Mouse (Mus musculus) ES-E14 (cell line): ENCODE results near the gene Racgap1. TPM values are rescaled to one million over a fixed set of nuclear protein-coding genes. Genes with fewer than 3 reads are reported as not detected.

Experiments used
- DNase-seq: peaks from one replicate; pipeline ENCODE4 v3.0.0-alpha.2; 2013; ENCODE audit warnings: low read depth, low spot score
- H3K27ac ChIP-seq: 2 replicates; pipeline ENCODE4 v1.5.1; 2012; ENCODE audit warnings: low read depth, mild to moderate bottlenecking, low read length, moderate library complexity, mixed read lengths; ENCODE audit not compliant: poor library complexity, insufficient read depth, severe bottlenecking
- H3K36me3 ChIP-seq: 2 replicates; pipeline ENCODE4 v1.6.1; 2012; ENCODE audit warnings: mild to moderate bottlenecking, low read length, moderate library complexity, mixed read lengths; ENCODE audit not compliant: control insufficient read depth, poor library complexity, insufficient read depth, severe bottlenecking
- H3K4me1 ChIP-seq, 2 experiments: fragments of 150-350 bp in 1 of 2; sonication (generic) in 1 of 2; 2 replicates each; pipeline ENCODE4 v1.6.1; 2012; ENCODE audit warnings: low read length in 2 of 2, mild to moderate bottlenecking in 1 of 2, mixed read lengths in 1 of 2; ENCODE audit not compliant: control insufficient read depth in 2 of 2, insufficient read depth in 2 of 2, poor library complexity in 1 of 2
- H3K4me3 ChIP-seq, 2 experiments: fragments of 150-350 bp in 1 of 2; sonication (generic) in 1 of 2; 2 replicates each; pipeline ENCODE4 v1.5.1; 2012; ENCODE audit warnings: low read length in 2 of 2, low read depth in 1 of 2, mild to moderate bottlenecking in 1 of 2, mixed read lengths in 1 of 2; ENCODE audit not compliant: insufficient read depth in 1 of 2, poor library complexity in 1 of 2, severe bottlenecking in 1 of 2
- H3K9ac ChIP-seq: 2 replicates; pipeline ENCODE4 v1.6.1; 2012; ENCODE audit warnings: low read depth, mild to moderate bottlenecking, low read length, mixed read lengths; ENCODE audit not compliant: poor library complexity, insufficient read depth, severe bottlenecking
- H3K9me3 ChIP-seq: fragments of 150-350 bp; sonication (generic); 2 replicates; pipeline ENCODE4 v1.6.1; 2012; ENCODE audit warnings: low read depth, mild to moderate bottlenecking, low read length; ENCODE audit not compliant: control insufficient read depth, insufficient read depth
- CHD2 ChIP-seq: IDR thresholded peaks from 2 replicates; pipeline ENCODE4 v1.6.1; 2014; ENCODE audit warnings: mild to moderate bottlenecking, low read depth, low read length, inconsistent platforms
- HCFC1 ChIP-seq: IDR thresholded peaks from 2 replicates; pipeline ENCODE4 v1.6.1; 2012; ENCODE audit warnings: low read length, inconsistent platforms, borderline replicate concordance; ENCODE audit not compliant: insufficient read depth
- MAFK ChIP-seq: IDR thresholded peaks from 2 replicates; pipeline ENCODE4 v1.6.1; 2014; ENCODE audit warnings: mild to moderate bottlenecking, low read depth, low read length, inconsistent platforms; ENCODE audit not compliant: insufficient read depth
- ZC3H11A ChIP-seq: IDR thresholded peaks from 2 replicates; pipeline ENCODE4 v1.6.1; 2012; ENCODE audit warnings: low read depth, mild to moderate bottlenecking, inconsistent platforms, low read length, borderline replicate concordance
- ZNF384 ChIP-seq: IDR thresholded peaks from 2 replicates; pipeline ENCODE4 v1.6.1; 2012; ENCODE audit warnings: low read depth, low read length, inconsistent platforms
- in situ Hi-C, 2 experiments: fragments of 600-800 bp; cut with MboI; formaldehyde crosslinking; loops; one replicate each; pipeline ENCODE4 v1.15.1; 2025; ENCODE audit warnings: low sequenced_read_pairs in 2 of 2, inconsistent platforms in 1 of 2; ENCODE audit not compliant: unreplicated experiment in 2 of 2
- total RNA-seq: library from RNA; depleted of rRNA; stranded (reverse); fragments of 300-350 nt; gene quantifications from 2 replicates; pipeline ENCODE4 v1.2.3, GENCODE M21; 2012

Gene Racgap1
- total RNA-seq, 1 experiment = 127 TPM

- Histone ChIP-seq H3K4me3 (no peak overlapping the region), H3K36me3 (no peaks in the 10 kb centered on the region), H3K27ac (no peak overlapping the region), H3K9ac (no peak overlapping the region), H3K9me3 (no peaks in the 10 kb centered on the region), H3K4me1 (peaks cover 6 to 18% of the 10 kb centered on the region in 2 experiments; a peak in 2 of 4 replicates)
- TF ChIP-seq HCFC1 (no peak), ZNF384 (no peak), CHD2 (no peak), MAFK (no peak), ZC3H11A (no peak)
- DNase-seq = no peak
- in situ Hi-C loops = no loop called here
Measured at GRCm38 (mm10) chr15:99697309-99697708, 45.9 kb upstream of the Racgap1 start.

GRCm38 (mm10) chr15:99691976-99692375, 40.5 kb upstream of the Racgap1 start:
- H3K4me1 ChIP-seq = peaks cover 0 to 13% of the 10 kb centered on the region in 2 experiments; a peak in 1 of 4 replicates
- DNase-seq = no peak
- H3K4me3 ChIP-seq = no peak overlapping the region
- no peaks in the 10 kb centered on the region for H3K9me3 ChIP-seq
- H3K36me3 ChIP-seq = no peaks in the 10 kb centered on the region
- no peak for TF ChIP-seq CHD2
- TF ChIP-seq ZC3H11A = no peak
- no peak for TF ChIP-seq MAFK
- TF ChIP-seq ZNF384 = no peak
- TF ChIP-seq HCFC1 = no peak
- in situ Hi-C loops = no loop called here
- no peak overlapping the region for H3K9ac ChIP-seq
- no peak overlapping the region for H3K27ac ChIP-seq

GRCm38 (mm10) chr15:99690924-99691323, 39.5 kb upstream of the Racgap1 start:
- H3K27ac ChIP-seq = no peak overlapping the region
- H3K4me1 ChIP-seq = peaks cover 0 to 13% of the 10 kb centered on the region in 2 experiments; a peak in 1 of 4 replicates
- in situ Hi-C loops = no loop called here
- no peaks in the 10 kb centered on the region for H3K9me3 ChIP-seq
- no peak overlapping the region for H3K4me3 ChIP-seq
- no peaks in the 10 kb centered on the region for H3K36me3 ChIP-seq
- H3K9ac ChIP-seq = no peak overlapping the region
- TF ChIP-seq ZC3H11A = no peak
- TF ChIP-seq ZNF384 = no peak
- TF ChIP-seq HCFC1 = no peak
- no peak for TF ChIP-seq MAFK
- TF ChIP-seq CHD2 = no peak
- no peak for DNase-seq

- no peak overlapping the region for H3K9ac ChIP-seq
- no peaks in the 10 kb centered on the region for H3K36me3 ChIP-seq
- no peak for TF ChIP-seq MAFK
- no peak for TF ChIP-seq ZNF384
- TF ChIP-seq CHD2 = no peak
- no peak for TF ChIP-seq HCFC1
- no peak for TF ChIP-seq ZC3H11A
- H3K4me1 ChIP-seq = peaks cover 8 to 21% of the 10 kb centered on the region in 2 experiments
- in situ Hi-C loops = no loop called here
- H3K4me3 ChIP-seq = no peak overlapping the region
- no peaks in the 10 kb centered on the region for H3K9me3 ChIP-seq
- DNase-seq = no peak
- no peak overlapping the region for H3K27ac ChIP-seq
Measured at GRCm38 (mm10) chr15:99688712-99689111, 37.3 kb upstream of the Racgap1 start.

- Histone ChIP-seq H3K4me3 (no peak overlapping the region), H3K36me3 (no peaks in the 10 kb centered on the region), H3K9me3 (no peaks in the 10 kb centered on the region), H3K4me1 (peaks cover 10 to 27% of the 10 kb centered on the region in 2 experiments), H3K9ac (no peak overlapping the region), H3K27ac (peak overlapping the region; percentile 45; the same call in 1 of the 2 replicates)
- TF ChIP-seq ZC3H11A (no peak), HCFC1 (no peak), CHD2 (no peak), MAFK (no peak), ZNF384 (no peak)
- in situ Hi-C loops = no loop called here
- DNase-seq = no peak
Measured at GRCm38 (mm10) chr15:99684156-99684555, 32.7 kb upstream of the Racgap1 start.
